10 mouse cellular contexts compared by ENCODE assay signal in the genomic region with DNA sequence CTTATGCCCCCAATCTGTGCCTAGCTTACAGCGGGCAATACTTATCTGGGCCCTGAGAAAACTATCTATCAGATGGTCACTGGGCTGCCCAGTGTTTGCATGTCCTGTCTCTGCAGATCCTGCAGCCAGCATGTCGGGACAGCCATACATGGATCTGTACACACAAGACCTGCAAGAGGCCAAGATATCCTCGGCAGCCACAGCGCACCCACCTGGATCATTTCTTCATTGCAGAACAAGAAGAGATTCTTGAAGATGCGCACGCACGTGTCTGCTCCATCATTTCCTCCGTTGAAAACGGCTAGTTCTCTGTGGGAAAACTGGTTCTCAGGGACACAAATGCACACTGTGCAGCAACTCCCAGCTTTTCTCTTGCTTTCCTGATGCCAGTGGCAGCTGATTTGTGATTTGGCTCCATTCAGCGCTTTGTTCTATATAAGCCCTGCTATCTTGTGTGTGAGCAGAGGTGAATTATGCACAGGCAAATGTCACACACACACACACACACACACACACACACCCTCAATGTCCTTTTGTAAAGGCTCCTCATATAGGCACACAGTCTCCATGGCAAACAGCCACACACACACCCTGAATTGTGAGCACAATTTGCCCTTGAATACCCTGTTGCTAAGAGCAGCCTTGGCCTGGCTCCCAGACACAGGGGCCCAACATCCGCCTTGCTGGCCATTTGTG.
DNase-seq lines count a peak whose midpoint lies in the region; ATAC-seq lines count a peak whose summit lies in the region.
"Had no signal": no experiment of that assay in that cellular context is flagged by ENCODE, and none has a peak within 500 bp of the region (broad histone marks: within the 10 kb centered on the region; RNA-seq: fewer than 3 reads in every experiment).

No protein-coding gene starts in this region.

- WGBS in heart, embryonic 13.5 days = 70% methylated on average over 11 of the region's 11 CpGs
- 78% methylated on average over 11 of the region's 11 CpGs for WGBS in heart, embryonic 11.5 days (ENCODE audit: insufficient replicate concordance)
- 40% methylated on average over 11 of the region's 11 CpGs for WGBS in hindbrain, embryonic 15.5 days
- WGBS in midbrain, embryonic 16.5 days = 44% methylated on average over 11 of the region's 11 CpGs
- WGBS in kidney, embryonic 14.5 days = 82% methylated on average over 11 of the region's 11 CpGs
- 79% methylated on average over 11 of the region's 11 CpGs for WGBS in heart, embryonic 10.5 days

- H3K4me3 ChIP-seq in heart, embryonic 13.5 days = no peak overlapping the region
- H3K4me3 ChIP-seq in heart, embryonic 11.5 days (ENCODE audit: low read depth, low read length) = no peak overlapping the region
- no peak overlapping the region for H3K4me3 ChIP-seq in hindbrain, embryonic 15.5 days
- no peak overlapping the region for H3K4me3 ChIP-seq in midbrain, embryonic 16.5 days (ENCODE audit: low read depth, low read length)
- no peak overlapping the region for H3K4me3 ChIP-seq in kidney, embryonic 14.5 days (ENCODE audit: low read length)
- H3K4me3 ChIP-seq in heart, embryonic 10.5 days = no peak overlapping the region
- H3K4me3 ChIP-seq: embryonic facial prominence, embryonic 12.5 days; limb, embryonic 15.5 days had no signal

- H3K36me3 ChIP-seq in heart, embryonic 13.5 days = no peaks in the 10 kb centered on the region
- no peaks in the 10 kb centered on the region for H3K36me3 ChIP-seq in heart, embryonic 11.5 days (ENCODE audit: control insufficient read depth, insufficient read depth, low read length)
- no peaks in the 10 kb centered on the region for H3K36me3 ChIP-seq in hindbrain, embryonic 15.5 days
- H3K36me3 ChIP-seq in midbrain, embryonic 16.5 days (ENCODE audit: control insufficient read depth, insufficient read depth, low read length) = no peaks in the 10 kb centered on the region
- no peaks in the 10 kb centered on the region for H3K36me3 ChIP-seq in kidney, embryonic 14.5 days (ENCODE audit: control insufficient read depth, insufficient read depth, low read length)
- H3K36me3 ChIP-seq in heart, embryonic 10.5 days = no peaks in the 10 kb centered on the region
- H3K36me3 ChIP-seq: embryonic facial prominence, embryonic 12.5 days; limb, embryonic 15.5 days had no signal

- peaks cover 15% of the 10 kb centered on the region for H3K4me1 ChIP-seq in heart, embryonic 13.5 days
- H3K4me1 ChIP-seq in heart, embryonic 11.5 days (ENCODE audit: control insufficient read depth, insufficient read depth, low read length) = no peaks in the 10 kb centered on the region
- peaks cover 21% of the 10 kb centered on the region; the same call in 1 of the 2 replicates for H3K4me1 ChIP-seq in hindbrain, embryonic 15.5 days (replicated peaks)
- no peaks in the 10 kb centered on the region for H3K4me1 ChIP-seq in midbrain, embryonic 16.5 days (ENCODE audit: control insufficient read depth, insufficient read depth, low read length)
- no peaks in the 10 kb centered on the region for H3K4me1 ChIP-seq in kidney, embryonic 14.5 days (ENCODE audit: control insufficient read depth, insufficient read depth, low read length)
- no peaks in the 10 kb centered on the region for H3K4me1 ChIP-seq in heart, embryonic 10.5 days
- H3K4me1 ChIP-seq: embryonic facial prominence, embryonic 12.5 days had no signal

- peak; percentile 59 for DNase-seq in adrenal gland, postnatal 14 days
- no peak for DNase-seq in spleen, adult 12 weeks (ENCODE audit: low spot score)
- DNase-seq in heart, embryonic 10.5 days (ENCODE audit: low spot score) = no peak

- no peak overlapping the region for H3K4me2 ChIP-seq in heart, embryonic 13.5 days
- no peak overlapping the region for H3K4me2 ChIP-seq in heart, embryonic 11.5 days
- H3K4me2 ChIP-seq in hindbrain, embryonic 15.5 days = peak overlapping the region; percentile 20
- no peak overlapping the region for H3K4me2 ChIP-seq in midbrain, embryonic 16.5 days (ENCODE audit: low read length)
- no peak overlapping the region for H3K4me2 ChIP-seq in kidney, embryonic 14.5 days (replicated peaks; ENCODE audit: low read depth, low read length)
- H3K4me2 ChIP-seq: embryonic facial prominence, embryonic 12.5 days; limb, embryonic 15.5 days had no signal

- no peak for ATAC-seq in heart, embryonic 13.5 days (ENCODE audit: extremely low read depth, insufficient number of reproducible peaks, low FRiP score, low TSS enrichment)
- ATAC-seq in heart, embryonic 11.5 days (replicated peaks; ENCODE audit: insufficient number of reproducible peaks, low FRiP score, low TSS enrichment) = no peak
- peak; percentile 78 for ATAC-seq in hindbrain, embryonic 15.5 days (ENCODE audit: low FRiP score, low read depth)
- ATAC-seq in midbrain, embryonic 16.5 days = peak; percentile 83
- no peak for ATAC-seq in kidney, embryonic 14.5 days (ENCODE audit: low FRiP score, low TSS enrichment)

- H3K9me3 ChIP-seq in heart, embryonic 13.5 days = no peaks in the 10 kb centered on the region
- H3K9me3 ChIP-seq in heart, embryonic 11.5 days (replicated peaks; ENCODE audit: control insufficient read depth, low read length) = no peaks in the 10 kb centered on the region
- no peaks in the 10 kb centered on the region for H3K9me3 ChIP-seq in hindbrain, embryonic 15.5 days
- H3K9me3 ChIP-seq in midbrain, embryonic 16.5 days (replicated peaks; ENCODE audit: control insufficient read depth, low read length, poor library complexity, severe bottlenecking) = no peaks in the 10 kb centered on the region
- no peaks in the 10 kb centered on the region for H3K9me3 ChIP-seq in kidney, embryonic 14.5 days (ENCODE audit: control insufficient read depth, low read length)
- H3K9me3 ChIP-seq in heart, embryonic 10.5 days = no peaks in the 10 kb centered on the region
- H3K9me3 ChIP-seq: embryonic facial prominence, embryonic 12.5 days; limb, embryonic 15.5 days had no signal

- H3K27me3 ChIP-seq in heart, embryonic 13.5 days (replicated peaks) = no peaks in the 10 kb centered on the region
- no peaks in the 10 kb centered on the region for H3K27me3 ChIP-seq in heart, embryonic 11.5 days (ENCODE audit: control insufficient read depth, insufficient read depth, low read length)
- no peaks in the 10 kb centered on the region for H3K27me3 ChIP-seq in hindbrain, embryonic 15.5 days
- no peaks in the 10 kb centered on the region for H3K27me3 ChIP-seq in midbrain, embryonic 16.5 days (ENCODE audit: control insufficient read depth, insufficient read depth, low read depth, low read length)
- H3K27me3 ChIP-seq in kidney, embryonic 14.5 days (ENCODE audit: control insufficient read depth, insufficient read depth, low read length) = no peaks in the 10 kb centered on the region
- H3K27me3 ChIP-seq in heart, embryonic 10.5 days (ENCODE audit: insufficient read depth, poor library complexity, severe bottlenecking) = no peaks in the 10 kb centered on the region
- H3K27me3 ChIP-seq: embryonic facial prominence, embryonic 12.5 days; limb, embryonic 15.5 days had no signal

- H3K27ac ChIP-seq in heart, embryonic 13.5 days (replicated peaks) = peak overlapping the region; percentile 59
- H3K27ac ChIP-seq in heart, embryonic 11.5 days (ENCODE audit: low read depth, low read length) = no peak overlapping the region
- peak overlapping the region; percentile 86 for H3K27ac ChIP-seq in hindbrain, embryonic 15.5 days (replicated peaks)
- peak overlapping the region; percentile 79 for H3K27ac ChIP-seq in midbrain, embryonic 16.5 days (ENCODE audit: low read length)
- no peak overlapping the region for H3K27ac ChIP-seq in kidney, embryonic 14.5 days (ENCODE audit: low read depth, low read length)
- no peak overlapping the region for H3K27ac ChIP-seq in heart, embryonic 10.5 days
- H3K27ac ChIP-seq: embryonic facial prominence, embryonic 12.5 days; limb, embryonic 15.5 days had no signal

- H3K9ac ChIP-seq in heart, embryonic 13.5 days = no peak overlapping the region
- H3K9ac ChIP-seq in heart, embryonic 11.5 days (ENCODE audit: low read depth, low read length) = no peak overlapping the region
- no peak overlapping the region for H3K9ac ChIP-seq in hindbrain, embryonic 15.5 days
- no peak overlapping the region for H3K9ac ChIP-seq in midbrain, embryonic 16.5 days (ENCODE audit: low read depth, low read length)
- H3K9ac ChIP-seq in kidney, embryonic 14.5 days (ENCODE audit: low read depth, low read length) = no peak overlapping the region
- H3K9ac ChIP-seq: embryonic facial prominence, embryonic 12.5 days; limb, embryonic 15.5 days had no signal

Comparison
In these comparisons a context has a peak if more than half of its experiments do, and no peak if none do; other contexts are left out.
1. H3K27ac ChIP-seq: peak in heart, embryonic 13.5 days (single experiment), hindbrain, embryonic 15.5 days (single experiment) and midbrain, embryonic 16.5 days (single experiment); none in heart, embryonic 11.5 days (single experiment), kidney, embryonic 14.5 days (single experiment) and heart, embryonic 10.5 days (single experiment).
2. ATAC-seq: peak in hindbrain, embryonic 15.5 days (single experiment) and midbrain, embryonic 16.5 days (single experiment); none in heart, embryonic 13.5 days (single experiment), heart, embryonic 11.5 days (single experiment) and kidney, embryonic 14.5 days (single experiment).